Mouse (Mus musculus) myocyte (in vitro differentiated cells): ENCODE data around the gene Gm47289. TPM values are rescaled to one million over a fixed set of nuclear protein-coding genes. Genes with fewer than 3 reads are reported as not detected.

Source experiments
- H3K27me3 ChIP-seq: one replicate; pipeline ENCODE4 v1.6.1; 2011; ENCODE audit not compliant: control insufficient read depth, insufficient read depth, insufficient read length
- H3K36me3 ChIP-seq: one replicate; pipeline ENCODE4 v1.6.1; 2011; ENCODE audit not compliant: control insufficient read depth, insufficient read depth
- H3K4me2 ChIP-seq: one replicate; pipeline ENCODE4 v1.6.1; 2011; ENCODE audit warnings: low read depth, control low read depth
- H3K4me3 ChIP-seq: one replicate; pipeline ENCODE4 v1.5.1; 2011; ENCODE audit warnings: mild to moderate bottlenecking, control low read depth, moderate library complexity
- H3K79me2 ChIP-seq: one replicate; pipeline ENCODE4 v1.6.1; 2011; ENCODE audit not compliant: control insufficient read depth, insufficient read depth
- H3ac ChIP-seq: one replicate; pipeline ENCODE4 v1.6.1; 2011; ENCODE audit not compliant: control insufficient read depth, insufficient read length
- CEBPB ChIP-seq: IDR thresholded peaks from 2 replicates; pipeline ENCODE4 v1.6.1; 2011; ENCODE audit warnings: mild to moderate bottlenecking, moderate library complexity; ENCODE audit not compliant: poor library complexity, insufficient read depth, severe bottlenecking
- E2F4 ChIP-seq: IDR thresholded peaks from one replicate; pipeline ENCODE4 v1.6.1; 2011; ENCODE audit warnings: mild to moderate bottlenecking, control low read depth, moderate library complexity; ENCODE audit not compliant: insufficient read depth
- MAX ChIP-seq: IDR thresholded peaks from one replicate; pipeline ENCODE4 v1.6.1; 2011; ENCODE audit warnings: low read depth, mild to moderate bottlenecking, control low read depth
- MYOD1 ChIP-seq, 3 experiments: IDR thresholded peaks; one replicate each; pipeline ENCODE4 v1.6.1; 2011; ENCODE audit warnings: control low read depth in 2 of 3, low read depth in 2 of 3, mild to moderate bottlenecking in 2 of 3, moderate library complexity in 1 of 3; ENCODE audit not compliant: insufficient read length in 2 of 3, control insufficient read depth in 1 of 3
- MYOG ChIP-seq, 3 experiments: IDR thresholded peaks; one replicate each; pipeline ENCODE4 v1.6.1; 2011; ENCODE audit warnings: control low read depth in 2 of 3, low read depth in 2 of 3, mild to moderate bottlenecking in 2 of 3; ENCODE audit not compliant: insufficient read length in 2 of 3, control insufficient read depth in 1 of 3, insufficient read depth in 1 of 3
- POLR2A ChIP-seq: IDR thresholded peaks from one replicate; pipeline ENCODE4 v1.6.1; 2011; ENCODE audit warnings: low read depth, mild to moderate bottlenecking, control low read depth, moderate library complexity; ENCODE audit not compliant: insufficient read length
- POLR2AphosphoS2 ChIP-seq: IDR thresholded peaks from one replicate; pipeline ENCODE4 v1.6.1; 2011; ENCODE audit warnings: low read depth, control low read depth; ENCODE audit not compliant: insufficient read length
- REST ChIP-seq: IDR thresholded peaks from one replicate; pipeline ENCODE4 v1.6.1; 2011; ENCODE audit warnings: mild to moderate bottlenecking, control low read depth, moderate library complexity; ENCODE audit not compliant: insufficient read depth, insufficient read length
- SRF ChIP-seq: IDR thresholded peaks from one replicate; pipeline ENCODE4 v1.6.1; 2011; ENCODE audit warnings: low read depth; ENCODE audit not compliant: control insufficient read depth, insufficient read length
- TCF12 ChIP-seq: IDR thresholded peaks from one replicate; pipeline ENCODE4 v1.6.1; 2011; ENCODE audit warnings: mild to moderate bottlenecking, control low read depth; ENCODE audit not compliant: poor library complexity, insufficient read depth, severe bottlenecking
- TCF3 ChIP-seq: IDR thresholded peaks from one replicate; pipeline ENCODE4 v1.6.1; 2011; ENCODE audit warnings: low read depth, control low read depth; ENCODE audit not compliant: insufficient read length
- USF1 ChIP-seq: IDR thresholded peaks from one replicate; pipeline ENCODE4 v1.6.1; 2011; ENCODE audit warnings: low read depth, mild to moderate bottlenecking, control low read depth, moderate library complexity
- polyA plus RNA-seq: library from polyadenylated mRNA; unstranded; fragments of >200 nt; fragmentation: generic; extraction: Trizol; gene quantifications from one replicate; pipeline ENCODE4 v1.2.1, GENCODE M21; 2012; ENCODE audit warnings: missing spikeins

Gene Gm47289
- polyA plus RNA-seq, 1 experiment: not detected

- no peak for TF ChIP-seq E2F4
Observed at GRCm38 (mm10) chr9:119145638-119146037, 13.3 kb upstream of the Gm47289 start.

GRCm38 (mm10) chr9:119146098-119146770 is 12.7 kb upstream of the Gm47289 start:
- Histone ChIP-seq H3ac (no peak overlapping the region), H3K36me3 (no peaks in the 10 kb centered on the region), H3K79me2 (no peaks in the 10 kb centered on the region), H3K27me3 (peaks cover 56% of the 10 kb centered on the region), H3K4me3 (no peak overlapping the region), H3K4me2 (no peak overlapping the region)
- TF ChIP-seq POLR2AphosphoS2: no peak

More at GRCm38 (mm10) chr9:119145638-119146037, 13.3 kb upstream of the Gm47289 start:
- Histone ChIP-seq H3K27me3 (peaks cover 62% of the 10 kb centered on the region), H3K4me2 (no peak overlapping the region), H3ac (no peak overlapping the region), H3K79me2 (no peaks in the 10 kb centered on the region), H3K4me3 (no peak overlapping the region), H3K36me3 (no peaks in the 10 kb centered on the region)

GRCm38 (mm10) chr9:119149601-119150000 is 9.4 kb upstream of the Gm47289 start:
- TF ChIP-seq E2F4 (no peak), REST (peak; percentile 96)
- Histone ChIP-seq H3K4me3 (no peak overlapping the region), H3K4me2 (no peak overlapping the region), H3K36me3 (no peaks in the 10 kb centered on the region), H3ac (no peak overlapping the region), H3K27me3 (peaks cover 52% of the 10 kb centered on the region), H3K79me2 (no peaks in the 10 kb centered on the region)

- TF ChIP-seq POLR2AphosphoS2 (no peak), TCF12 (no peak)
- H3K79me2 ChIP-seq: no peaks in the 10 kb centered on the region
- no peak overlapping the region for H3K4me3 ChIP-seq
- H3K27me3 ChIP-seq: peaks cover 59% of the 10 kb centered on the region
- H3K36me3 ChIP-seq: no peaks in the 10 kb centered on the region
- no peak overlapping the region for H3K4me2 ChIP-seq
- H3ac ChIP-seq: no peak overlapping the region
Observed at GRCm38 (mm10) chr9:119151751-119152150, 7.2 kb upstream of the Gm47289 start.

GRCm38 (mm10) chr9:119155416-119155815 is 3.5 kb upstream of the Gm47289 start:
- Histone ChIP-seq H3K27me3 (peaks cover 72% of the 10 kb centered on the region), H3ac (no peak overlapping the region), H3K4me2 (no peak overlapping the region), H3K36me3 (no peaks in the 10 kb centered on the region), H3K79me2 (no peaks in the 10 kb centered on the region), H3K4me3 (no peak overlapping the region)
- TF ChIP-seq REST: no peak
- TF ChIP-seq TCF3: no peak
- TF ChIP-seq POLR2AphosphoS2: no peak
- TF ChIP-seq MYOG (IDR thresholded peaks at IDR 0.05; ENCODE audit: control insufficient read depth in 1 of 3, insufficient read depth in 1 of 3, insufficient read length in 2 of 3, low read depth in 2 of 3): no peak
- no peak for TF ChIP-seq POLR2A
- TF ChIP-seq TCF12: no peak
- TF ChIP-seq E2F4: no peak
- TF ChIP-seq SRF: no peak
- no peak for TF ChIP-seq USF1
- no peak for TF ChIP-seq CEBPB
- TF ChIP-seq MAX: no peak
- no peak for TF ChIP-seq MYOD1 (IDR thresholded peaks at IDR 0.05; ENCODE audit: control insufficient read depth in 1 of 3, insufficient read length in 2 of 3, low read depth in 2 of 3)

GRCm38 (mm10) chr9:119155826-119156225 is 3.1 kb upstream of the Gm47289 start:
- no peak overlapping the region for H3K4me2 ChIP-seq
- no peaks in the 10 kb centered on the region for H3K79me2 ChIP-seq
- TF ChIP-seq REST: no peak
- TF ChIP-seq SRF: no peak

More at GRCm38 (mm10) chr9:119155826-119156225, 3.1 kb upstream of the Gm47289 start:
- Histone ChIP-seq H3K36me3 (no peaks in the 10 kb centered on the region), H3K27me3 (peaks cover 72% of the 10 kb centered on the region), H3ac (no peak overlapping the region), H3K4me3 (no peak overlapping the region)
